In genomic region chr6:52713897-52714509, GRCm38 (mm10) we compare ENCODE assay signal across 8 mouse cellular contexts. TPM values are rescaled to one million over a fixed set of nuclear protein-coding genes. Genes with fewer than 3 reads are reported as not detected.
A peak's percentile ranks its signal among the peaks of the same experiment; 100 is the strongest.
DNase-seq lines count a peak whose midpoint lies in the region; ATAC-seq and TF ChIP-seq lines count a peak whose summit lies in the region.

No protein-coding gene starts in this region.

- DNase-seq in 3134 (ENCODE audit: extremely low read depth, insufficient read length, low spot score) = peak; percentile 63
- peak; percentile 85 for DNase-seq in adrenal gland, postnatal 10 days
- peak; percentile 89 for DNase-seq in embryonic facial prominence, embryonic 14.5 days (ENCODE audit: low spot score)
- DNase-seq in heart, adult 8-10 months (ENCODE audit: low spot score) = peak; percentile 78
- DNase-seq in kidney, adult 9 months = peak; percentile 89
- DNase-seq in liver = peak; percentile 89
- DNase-seq in midbrain, postnatal 0 days (ENCODE audit: low spot score) = peak; percentile 65
- DNase-seq in spleen, adult 2 months (ENCODE audit: low read depth in 1 of 2, low spot score in 2 of 2) = peak; percentile 75 to 77

- peaks cover 10% of the 10 kb centered on the region for H3K4me1 ChIP-seq in embryonic facial prominence, embryonic 14.5 days (ENCODE audit: control insufficient read depth, insufficient read depth, low read length)
- no peaks in the 10 kb centered on the region for H3K4me1 ChIP-seq in midbrain, postnatal 0 days (ENCODE audit: insufficient read depth, low read length)
- peaks cover 10% of the 10 kb centered on the region for H3K4me1 ChIP-seq in spleen, adult 2 months (ENCODE audit: control insufficient read depth, insufficient read depth, insufficient read length)

- TF ChIP-seq POLR2A in spleen, adult 2 months (IDR thresholded peaks at IDR 0.05; ENCODE audit: low read depth, low read length) = no peak

- 0% methylated on average over 33 of the region's 52 CpGs for WGBS in embryonic facial prominence, embryonic 14.5 days
- under 1% methylated on average over 44 of the region's 52 CpGs for WGBS in midbrain, postnatal 0 days
- WGBS in spleen, adult 2 months = under 1% methylated on average over 52 of the region's 52 CpGs

- no peak for TF ChIP-seq CTCF in midbrain, postnatal 0 days (IDR thresholded peaks at IDR 0.05)
- TF ChIP-seq CTCF in spleen, adult 2 months (IDR thresholded peaks at IDR 0.05; ENCODE audit: extremely low read depth, insufficient read depth, insufficient read length, insufficient replicate concordance) = no peak

- peak overlapping the region; percentile 97 for H3K27ac ChIP-seq in embryonic facial prominence, embryonic 14.5 days (replicated peaks; ENCODE audit: low read depth, low read length)
- peak overlapping the region; percentile 85 for H3K27ac ChIP-seq in midbrain, postnatal 0 days (ENCODE audit: low read depth, low read length)
- H3K27ac ChIP-seq in spleen, adult 2 months (ENCODE audit: insufficient read depth, low read length) = peak overlapping the region; percentile 98

- H3K4me2 ChIP-seq in embryonic facial prominence, embryonic 14.5 days (ENCODE audit: low read depth, low read length) = peak overlapping the region; percentile 70
- peak overlapping the region; percentile 63 for H3K4me2 ChIP-seq in midbrain, postnatal 0 days (ENCODE audit: low read depth, low read length, poor library complexity, severe bottlenecking)

- H3K27me3 ChIP-seq in embryonic facial prominence, embryonic 14.5 days (replicated peaks; ENCODE audit: control insufficient read depth, insufficient read depth, low read length) = no peaks in the 10 kb centered on the region
- no peaks in the 10 kb centered on the region for H3K27me3 ChIP-seq in midbrain, postnatal 0 days (ENCODE audit: insufficient read depth, low read length)
- H3K27me3 ChIP-seq in spleen, adult 2 months (ENCODE audit: control insufficient read depth, insufficient read depth, low read length) = no peaks in the 10 kb centered on the region

- peak overlapping the region; percentile 100 for H3K4me3 ChIP-seq in embryonic facial prominence, embryonic 14.5 days (ENCODE audit: low read depth, low read length)
- peak overlapping the region; percentile 58 for H3K4me3 ChIP-seq in midbrain, postnatal 0 days (ENCODE audit: low read depth, low read length)
- H3K4me3 ChIP-seq in spleen, adult 2 months (ENCODE audit: extremely low read depth, insufficient read depth, insufficient read length) = peak overlapping the region; percentile 95

- peak overlapping the region; percentile 96 for H3K9ac ChIP-seq in embryonic facial prominence, embryonic 14.5 days (ENCODE audit: low read depth, low read length)
- H3K9ac ChIP-seq in midbrain, postnatal 0 days (replicated peaks; ENCODE audit: low read length, poor library complexity, severe bottlenecking) = peak overlapping the region; percentile 84

- peak; percentile 86 for ATAC-seq in embryonic facial prominence, embryonic 14.5 days (ENCODE audit: low read depth)
- peak; percentile 85 for ATAC-seq in midbrain, postnatal 0 days (ENCODE audit: low FRiP score)

- H3K36me3 ChIP-seq in embryonic facial prominence, embryonic 14.5 days (ENCODE audit: control insufficient read depth, insufficient read depth, low read length) = no peaks in the 10 kb centered on the region
- no peaks in the 10 kb centered on the region for H3K36me3 ChIP-seq in midbrain, postnatal 0 days (ENCODE audit: insufficient read depth, low read length)
- no peaks in the 10 kb centered on the region for H3K36me3 ChIP-seq in spleen, adult 2 months (ENCODE audit: control insufficient read depth, insufficient read depth, low read length)

- no peaks in the 10 kb centered on the region for H3K9me3 ChIP-seq in embryonic facial prominence, embryonic 14.5 days (ENCODE audit: control insufficient read depth, low read length)
- H3K9me3 ChIP-seq in midbrain, postnatal 0 days (ENCODE audit: low read length) = no peaks in the 10 kb centered on the region

RNA-seq across cellular contexts. Expression of gene Tax1bp1, which starts 0.5 kb away (rescaled TPM):
- 100 to 1,000 TPM; 124 to 138 TPM for total RNA-seq in adrenal gland, postnatal 10 days (2021)
- 139 and 141 TPM in 2 replicates for polyA plus RNA-seq in embryonic facial prominence, embryonic 14.5 days (2014; fragmentation: Nextera tagmentation; extraction: Ambion mirVana)
- 100 to 1,000 TPM; 116 to 125 (median 120) TPM for total RNA-seq in heart, adult 8-10 months (2022)
- 61.4 and 73.8 TPM in 2 replicates for total RNA-seq in midbrain, postnatal 0 days (2014; rRNA removed)
- polyA plus RNA-seq in midbrain, postnatal 0 days (2015; fragmentation: Nextera tagmentation; extraction: Ambion mirVana) = 149 and 160 TPM in 2 replicates
- 15.6 and 16.6 TPM in 2 replicates for polyA plus RNA-seq in spleen, adult 2 months (2012; rRNA removed)

Comparison
In these comparisons a context has a peak if more than half of its experiments do, and no peak if none do; other contexts are left out.
1. Peak in every context shown above with its lines: DNase-seq, ATAC-seq, H3K4me3 ChIP-seq and H3K27ac ChIP-seq.